Mouse (Mus musculus): ENCODE results near the gene A830005F24Rik.

A830005F24Rik gene

GRCm38 (mm10) chr13:48544391-48544790 lies 31.0 kb downstream of the A830005F24Rik start:
- CTCF ChIA-PET = no interaction called here

GRCm38 (mm10) chr13:48544867-48545266 lies 31.5 kb downstream of the A830005F24Rik start:
- CTCF ChIA-PET = no interaction called here

- CTCF ChIA-PET = no interaction called here
Observed at GRCm38 (mm10) chr13:48545476-48546281, 32.3 kb downstream of the A830005F24Rik start.

GRCm38 (mm10) chr13:48546330-48546917 lies 33.1 kb downstream of the A830005F24Rik start:
- CTCF ChIA-PET = no interaction called here

GRCm38 (mm10) chr13:48547623-48548022 lies 34.3 kb downstream of the A830005F24Rik start:
- CTCF ChIA-PET = no interaction called here

- CTCF ChIA-PET = no interaction called here
Observed at GRCm38 (mm10) chr13:48548296-48548695, 34.9 kb downstream of the A830005F24Rik start.

- CTCF ChIA-PET = no interaction called here
Observed at GRCm38 (mm10) chr13:48552181-48553090, 39.1 kb downstream of the A830005F24Rik start.

- CTCF ChIA-PET = no interaction called here
Observed at GRCm38 (mm10) chr13:48553511-48553910, 40.1 kb downstream of the A830005F24Rik start.

- CTCF ChIA-PET = no interaction called here
Observed at GRCm38 (mm10) chr13:48554552-48554951, 41.2 kb downstream of the A830005F24Rik start.

GRCm38 (mm10) chr13:48555976-48556375 lies 42.6 kb downstream of the A830005F24Rik start:
- CTCF ChIA-PET = no interaction called here

- CTCF ChIA-PET = no interaction called here
Observed at GRCm38 (mm10) chr13:48561481-48561880, 48.1 kb downstream of the A830005F24Rik start.

GRCm38 (mm10) chr13:48562336-48562735 lies 49.0 kb downstream of the A830005F24Rik start:
- CTCF ChIA-PET = no interaction called here
